Mouse (Mus musculus) E14TG2a.4 (cell line): ENCODE measurements at regions not wholly inside any gene's neighbourhood (a gene's known extent, or its start where the extent isn't known, plus 50 kb on each side); places are given as distances from the start of the nearest gene placed in this dataset.

ENCODE experiments used
- CTCF ChIP-seq: conservative IDR thresholded peaks from 2 replicates; pipeline ENCODE4 v1.5.1; 2014; ENCODE audit warnings: low read length
- NANOG ChIP-seq: IDR thresholded peaks from 2 replicates; pipeline ENCODE4 v1.6.1; 2014; ENCODE audit warnings: borderline replicate concordance, low read length, mixed read lengths

- TF ChIP-seq CTCF (no peak), NANOG (no peak)
Measured at GRCm38 (mm10) chr1:137571190-137571904, 604.2 kb downstream of the Ptprc start.
